Mouse (Mus musculus): ENCODE results near the gene Plekhh3.

The Plekhh3 gene

DNA sequence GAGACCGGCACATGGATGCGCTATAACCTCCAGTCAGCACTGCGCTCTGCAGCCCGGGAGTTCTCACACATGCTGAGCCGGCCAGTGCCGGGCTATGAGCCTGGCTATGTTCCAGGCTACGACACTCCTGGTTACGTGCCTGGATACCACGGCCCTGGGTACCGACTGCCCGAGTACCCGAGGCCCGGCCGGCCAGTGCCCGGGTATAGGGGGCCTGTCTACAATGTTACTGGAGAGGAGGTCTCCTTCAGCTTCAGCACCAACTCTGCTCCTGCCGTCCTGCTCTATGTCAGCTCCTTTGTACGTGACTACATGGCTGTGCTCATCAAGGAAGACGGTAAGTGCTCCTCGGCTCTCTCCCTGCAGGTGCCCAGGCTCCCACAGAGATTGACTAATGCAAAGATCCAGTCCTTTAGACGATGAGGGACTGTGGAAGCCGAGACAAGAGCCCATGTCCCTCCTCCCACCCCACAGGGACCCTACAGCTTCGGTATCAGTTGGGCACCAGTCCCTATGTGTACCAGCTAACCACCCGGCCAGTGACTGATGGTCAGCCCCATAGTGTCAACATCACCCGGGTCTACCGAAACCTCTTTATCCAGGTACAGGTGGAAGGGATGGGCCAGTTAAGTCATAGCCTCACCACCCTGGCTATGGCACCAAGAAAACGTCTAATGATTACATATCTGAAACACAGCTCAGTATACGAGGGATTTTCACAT lies 15.5 kb upstream of the Plekhh3 start:
- no peak for DNase-seq

DNA sequence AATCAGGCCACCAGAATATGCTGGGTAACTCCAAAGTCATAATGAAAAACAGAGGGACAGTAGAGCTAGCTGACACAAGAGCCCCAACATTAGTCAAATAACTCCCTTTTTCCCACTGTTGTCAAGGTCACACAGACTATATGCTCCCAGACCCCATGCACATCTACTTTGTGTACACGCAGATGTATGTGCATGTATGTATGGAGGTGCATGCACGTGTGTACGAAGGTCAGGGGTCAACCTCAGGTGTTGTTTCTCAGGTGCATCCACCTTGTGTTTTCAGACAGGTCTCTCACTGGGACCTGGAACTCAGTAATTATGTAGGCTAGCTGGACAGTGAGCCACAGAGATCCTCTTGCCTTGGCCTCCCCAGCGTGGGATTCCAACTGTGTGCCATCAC lies 14.3 kb upstream of the Plekhh3 start:
- no peak for DNase-seq

DNA sequence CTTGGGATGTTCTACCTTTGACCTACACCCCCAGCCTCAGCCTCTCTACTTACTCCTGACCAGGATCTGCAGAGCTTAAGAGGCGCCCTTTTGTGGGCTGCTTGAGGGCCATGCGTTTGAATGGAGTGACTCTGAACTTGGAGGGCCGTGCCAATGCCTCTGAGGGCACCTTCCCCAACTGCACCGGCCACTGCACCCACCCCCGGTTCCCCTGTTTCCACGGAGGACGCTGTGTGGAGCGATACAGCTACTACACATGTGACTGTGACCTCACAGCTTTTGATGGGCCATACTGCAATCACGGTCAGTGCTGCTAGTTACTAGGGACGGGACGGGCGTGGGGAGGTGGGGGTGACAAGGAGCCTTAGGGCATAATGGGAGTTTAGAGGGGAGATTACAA lies 13.8 kb upstream of the Plekhh3 start:
- DNase-seq, result no peak

DNA sequence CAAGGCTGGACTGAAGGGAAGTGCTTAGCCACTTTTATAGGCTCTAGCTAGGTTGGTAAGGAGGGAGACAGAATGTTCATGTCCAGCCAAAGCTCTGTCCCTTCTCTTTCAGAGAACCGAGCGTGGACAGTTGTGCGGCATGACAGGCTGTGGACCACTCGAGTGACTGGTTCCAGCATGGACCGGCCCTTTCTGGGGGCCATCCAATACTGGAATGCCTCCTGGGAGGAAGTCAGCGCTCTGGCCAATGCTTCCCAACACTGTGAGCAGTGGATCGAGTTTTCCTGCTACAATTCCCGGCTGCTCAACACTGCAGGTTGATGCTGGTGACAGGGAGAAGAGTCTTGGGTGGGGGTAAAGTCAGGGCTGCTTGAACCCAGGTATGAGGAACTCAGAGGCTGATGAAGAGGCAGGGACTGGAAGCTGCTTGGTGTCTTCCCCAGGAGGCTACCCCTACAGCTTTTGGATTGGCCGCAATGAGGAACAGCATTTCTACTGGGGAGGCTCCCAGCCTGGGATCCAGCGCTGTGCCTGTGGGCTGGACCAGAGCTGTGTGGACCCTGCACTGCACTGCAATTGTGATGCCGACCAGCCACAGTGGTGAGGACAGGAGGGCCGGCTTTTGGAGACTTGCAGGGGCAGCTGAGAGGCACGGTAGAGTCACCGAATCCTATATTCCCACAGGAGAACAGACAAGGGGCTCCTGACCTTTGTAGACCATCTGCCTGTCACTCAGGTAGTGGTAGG lies 11.8 kb upstream of the Plekhh3 start:
- DNase-seq, result no peak

- no peak for DNase-seq
These were observed 10.8 kb upstream of the Plekhh3 start for GRCm38 (mm10) chr11:101181961-101182360.

DNA sequence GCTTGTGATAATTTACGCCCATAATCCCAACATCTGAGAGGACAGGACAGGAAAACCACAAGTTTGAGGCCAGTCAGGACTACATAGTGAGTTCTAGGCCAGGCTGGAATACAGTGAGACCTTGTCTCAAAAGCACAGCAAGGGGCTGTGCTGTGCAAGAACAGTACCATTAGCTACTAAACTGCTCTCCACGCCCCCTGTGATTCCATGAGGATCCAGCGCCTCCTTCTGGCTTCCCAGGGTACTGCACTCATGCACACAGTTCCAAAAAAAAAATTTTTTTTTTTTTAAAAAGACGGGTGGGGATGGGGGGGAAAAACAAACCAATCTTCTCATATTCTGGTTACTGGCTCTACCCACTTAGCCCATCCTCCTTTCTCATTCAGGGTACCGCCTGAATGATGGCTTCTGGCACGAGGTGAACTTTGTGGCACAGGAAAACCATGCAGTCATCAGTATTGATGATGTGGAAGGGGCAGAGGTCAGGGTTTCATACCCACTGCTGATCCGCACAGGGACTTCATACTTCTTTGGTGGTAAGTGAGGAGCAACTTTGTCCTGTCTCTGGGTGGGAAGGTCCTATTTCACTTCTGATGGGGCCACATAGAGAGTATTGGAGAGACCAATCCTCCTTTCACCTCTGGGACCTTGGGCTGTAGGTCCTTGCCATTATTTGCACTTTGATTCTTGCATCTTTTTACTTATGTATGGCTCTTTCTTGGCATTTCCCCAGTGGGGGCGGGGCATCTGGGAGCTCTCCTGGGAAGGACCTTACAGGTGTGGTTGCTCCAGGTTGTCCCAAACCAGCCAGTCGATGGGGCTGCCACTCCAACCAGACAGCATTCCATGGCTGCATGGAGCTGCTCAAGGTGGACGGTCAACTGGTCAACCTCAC lies 9.9 kb upstream of the Plekhh3 start:
- DNase-seq, result peak; percentile 66 to 90

DNA sequence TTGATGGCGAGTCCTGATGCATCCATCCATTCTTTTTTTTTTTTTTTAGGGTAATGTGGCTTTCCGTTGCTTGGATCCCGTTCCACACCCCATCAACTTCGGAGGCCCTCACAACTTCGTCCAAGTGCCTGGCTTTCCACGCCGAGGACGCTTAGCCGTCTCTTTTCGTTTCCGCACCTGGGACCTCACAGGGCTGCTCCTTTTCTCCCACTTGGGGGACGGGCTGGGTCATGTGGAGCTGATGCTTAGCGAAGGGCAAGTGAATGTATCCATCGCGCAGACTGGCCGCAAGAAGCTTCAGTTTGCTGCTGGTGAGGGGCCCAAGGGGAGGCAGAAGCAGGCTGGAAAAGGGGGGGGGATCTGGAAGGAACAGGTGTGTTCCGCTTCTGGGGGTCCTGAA lies 9.1 kb upstream of the Plekhh3 start:
- no peak for DNase-seq

- DNase-seq, result no peak
These were observed 8.2 kb upstream of the Plekhh3 start for GRCm38 (mm10) chr11:101179306-101179705.

GRCm38 (mm10) chr11:101178061-101179058 lies 7.2 kb upstream of the Plekhh3 start:
- no peak for DNase-seq

- peak; percentile 51 to 85 for DNase-seq
These were observed 6.0 kb upstream of the Plekhh3 start for GRCm38 (mm10) chr11:101176933-101177773.

- DNase-seq, result peak in 1 of 2 experiments; percentile 68
These were observed 5.1 kb upstream of the Plekhh3 start for GRCm38 (mm10) chr11:101176117-101176691.

- DNase-seq, result no peak
These were observed 4.5 kb upstream of the Plekhh3 start for GRCm38 (mm10) chr11:101175636-101176116.

DNA sequence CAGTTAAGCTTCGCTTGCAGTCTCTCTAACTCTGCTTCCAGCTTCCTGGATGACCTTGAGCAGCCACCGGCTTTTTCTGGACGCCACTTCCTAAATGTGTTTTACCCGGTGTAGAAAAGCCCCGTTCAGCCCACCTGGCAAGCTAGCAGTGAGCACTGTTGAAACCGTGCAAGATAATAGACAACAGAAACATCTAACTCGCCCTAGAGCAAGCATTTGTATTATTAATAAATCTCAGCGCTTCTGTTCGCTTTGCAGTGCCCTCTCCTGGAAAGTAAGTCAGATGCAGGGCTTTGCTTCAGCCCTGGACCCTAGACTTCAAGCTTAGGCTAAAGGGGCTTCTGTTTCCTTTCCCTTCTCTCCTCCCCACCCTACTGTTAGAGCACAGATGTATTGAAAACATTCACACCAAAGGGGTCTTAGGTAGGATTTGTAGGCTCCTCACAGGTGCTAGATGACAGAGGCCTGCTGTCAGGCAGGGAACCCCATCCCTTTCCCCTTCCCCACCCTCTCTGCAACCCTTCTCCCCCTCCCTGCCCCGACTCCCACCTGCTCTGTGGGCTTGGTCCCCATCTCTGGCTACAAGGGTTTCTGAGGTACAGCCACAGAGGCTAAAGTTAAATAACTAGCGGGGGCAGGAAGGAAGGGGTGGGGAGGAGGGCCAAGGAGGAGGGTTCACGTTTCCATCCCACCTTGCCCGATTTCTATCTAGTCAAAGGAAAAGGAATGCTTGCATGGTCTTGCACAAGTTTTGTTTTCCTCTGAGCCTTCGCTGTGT lies 3.9 kb upstream of the Plekhh3 start, which contains the start of gene Ccr10:
Ccr10 (minus strand) TSS at position 593 of the 778 bp plus-strand sequence.
- peak in 1 of 2 experiments; percentile 49 for DNase-seq

DNA sequence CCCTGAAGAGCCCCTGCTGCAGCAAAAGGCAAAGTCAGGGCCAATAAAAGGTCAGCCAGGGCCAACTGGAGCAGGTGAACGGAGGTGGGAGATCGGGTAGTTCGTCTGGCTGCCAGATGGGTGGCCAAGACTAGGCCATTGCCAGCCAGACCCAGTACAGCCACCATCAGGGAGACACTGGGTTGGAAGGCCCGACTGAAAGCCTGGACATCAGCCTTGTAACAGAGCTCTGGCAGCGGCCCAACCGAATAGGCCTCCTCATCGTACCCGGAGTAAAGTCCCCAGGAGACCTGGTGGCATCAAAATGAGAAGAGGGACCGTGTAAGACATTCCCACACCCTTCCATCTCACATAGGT lies 3.2 kb upstream of the Plekhh3 start:
- peak in 1 of 2 experiments; percentile 59 for DNase-seq

- peak; percentile 86 to 89 for DNase-seq
These were observed 2.7 kb upstream of the Plekhh3 start for GRCm38 (mm10) chr11:101173631-101174388.

DNA sequence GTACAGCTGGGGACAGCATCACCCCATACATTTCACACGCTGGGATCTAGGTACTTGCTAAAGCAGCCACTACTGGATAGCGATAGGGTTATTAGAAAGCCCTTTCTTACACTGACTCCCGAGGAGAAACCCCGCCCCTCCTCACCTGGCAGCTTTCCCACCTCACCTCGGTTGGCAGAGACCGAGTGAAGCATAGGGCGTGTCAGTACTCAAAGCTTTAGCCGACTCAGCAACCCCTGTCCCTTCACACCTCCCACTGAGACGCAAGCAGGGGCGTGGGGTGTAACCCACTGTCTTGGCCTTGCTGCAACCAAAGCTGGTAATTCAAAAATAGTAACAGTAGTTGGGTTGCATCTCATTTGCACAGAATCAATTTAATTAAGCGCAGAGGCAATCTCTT lies 2.0 kb upstream of the Plekhh3 start:
- DNase-seq, result peak; percentile 86 to 91

GRCm38 (mm10) chr11:101172434-101172815 lies 1.3 kb upstream of the Plekhh3 start:
- DNase-seq, result no peak

DNA sequence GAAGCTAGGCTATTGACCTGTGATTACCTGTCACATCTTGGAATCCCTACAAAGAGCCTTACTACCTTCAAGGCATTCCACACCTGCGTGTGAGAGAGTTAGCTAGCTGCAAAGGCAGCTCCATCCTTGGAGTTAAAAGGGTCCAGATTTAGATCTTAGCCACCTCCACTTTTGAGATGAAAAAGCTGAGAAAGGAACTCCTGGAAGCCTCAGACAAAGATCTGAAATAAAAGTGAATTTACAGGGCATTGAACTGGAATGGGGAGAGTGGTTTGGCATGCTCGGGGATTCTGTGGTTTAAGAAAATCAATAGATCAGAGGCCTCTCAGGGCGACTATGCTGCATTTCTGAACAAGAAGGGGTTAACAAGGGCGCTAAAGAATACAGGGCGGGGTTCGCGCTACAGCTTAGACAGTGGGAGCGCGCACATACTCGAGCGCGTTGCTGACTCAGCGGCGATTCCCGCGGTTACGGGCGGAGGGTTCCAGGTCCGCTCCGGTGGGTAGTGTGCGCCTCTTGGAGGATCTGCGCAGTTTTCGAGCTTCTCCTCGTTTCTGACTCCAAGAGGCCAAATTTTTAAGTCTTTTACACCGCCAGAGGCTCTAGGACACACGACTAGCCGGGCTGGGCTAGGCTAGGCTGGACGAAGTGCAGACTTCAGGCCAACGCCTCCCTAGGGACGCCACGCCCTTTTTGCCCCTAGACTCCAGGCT lies 726 bp upstream of the Plekhh3 start:
- peak; percentile 72 to 81 for DNase-seq

Data from kidney, postnatal 36 days (tissue).